Mouse (Mus musculus) MN1 (cell line): Measurements from ENCODE around the gene Rptor.

Experiments
- DNase-seq: peaks from one replicate; pipeline ENCODE4 v3.0.0-alpha.2; 2016; ENCODE audit warnings: low spot score

Rptor gene

DNA sequence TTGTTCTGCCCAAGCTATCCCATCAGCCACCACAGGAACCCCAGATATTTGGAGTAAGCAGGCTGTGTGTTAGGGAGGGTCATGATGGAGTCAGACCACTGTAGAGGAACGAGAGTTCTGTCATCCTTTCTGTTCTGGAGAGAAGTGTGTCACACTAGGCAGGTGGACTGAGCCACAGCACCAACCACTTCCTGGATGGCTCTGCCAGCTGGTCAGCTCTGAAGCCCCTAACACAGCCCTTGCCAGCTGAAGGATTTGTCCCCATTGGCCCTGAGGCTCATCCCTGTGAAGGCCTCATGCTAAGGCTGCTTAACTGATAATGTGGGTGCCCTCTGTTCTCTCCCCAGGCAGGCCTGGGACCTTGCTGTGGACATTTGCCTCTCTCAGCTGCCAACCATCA, 208.9 kb downstream of the Rptor start:
- DNase-seq, result no peak

DNA sequence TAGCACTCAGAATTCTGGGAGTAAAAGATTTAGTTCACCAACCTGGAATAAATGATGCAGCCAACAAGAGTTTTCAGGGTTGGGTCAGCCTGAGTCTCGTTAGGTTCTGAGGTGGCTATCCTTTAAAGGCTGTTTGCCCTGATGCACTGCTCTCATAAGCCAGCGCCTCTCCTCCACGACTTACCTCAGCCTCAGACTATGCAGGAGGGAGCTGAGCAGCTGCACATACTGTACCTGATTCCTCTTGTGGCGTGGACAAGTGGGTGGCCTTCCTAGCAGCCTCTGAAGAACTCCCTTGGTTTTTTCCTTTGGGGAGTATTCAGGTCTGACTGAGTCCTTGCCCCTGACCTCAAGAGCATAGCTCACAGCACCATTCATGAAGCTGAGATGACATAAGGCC, 209.4 kb downstream of the Rptor start:
- no peak for DNase-seq

DNA sequence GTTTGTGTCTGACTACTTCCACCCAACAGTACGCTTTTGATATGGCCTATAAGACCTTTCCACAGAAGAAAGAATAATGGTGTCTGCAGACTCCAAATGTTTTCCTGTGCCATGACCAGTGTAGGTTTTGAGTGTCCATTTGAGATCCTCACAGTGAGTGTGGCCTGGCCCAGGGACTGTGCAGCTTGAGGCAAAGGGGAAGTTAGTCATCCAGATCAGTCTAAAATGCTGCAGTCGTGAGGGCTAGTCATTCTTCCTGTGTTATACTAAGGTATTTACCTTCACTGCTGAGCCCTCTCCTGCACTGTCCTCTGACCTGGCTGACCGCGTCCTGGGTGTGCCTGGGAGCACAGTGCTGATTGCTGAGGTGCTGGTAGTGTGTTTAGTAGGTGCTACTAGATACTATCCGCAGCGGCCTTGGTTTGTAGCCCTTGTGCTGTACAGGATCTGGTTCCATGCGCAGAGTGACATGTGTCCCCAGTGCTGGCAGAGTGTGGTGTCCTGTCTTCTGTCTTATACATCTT, 211.4 kb downstream of the Rptor start:
- no peak for DNase-seq

DNA sequence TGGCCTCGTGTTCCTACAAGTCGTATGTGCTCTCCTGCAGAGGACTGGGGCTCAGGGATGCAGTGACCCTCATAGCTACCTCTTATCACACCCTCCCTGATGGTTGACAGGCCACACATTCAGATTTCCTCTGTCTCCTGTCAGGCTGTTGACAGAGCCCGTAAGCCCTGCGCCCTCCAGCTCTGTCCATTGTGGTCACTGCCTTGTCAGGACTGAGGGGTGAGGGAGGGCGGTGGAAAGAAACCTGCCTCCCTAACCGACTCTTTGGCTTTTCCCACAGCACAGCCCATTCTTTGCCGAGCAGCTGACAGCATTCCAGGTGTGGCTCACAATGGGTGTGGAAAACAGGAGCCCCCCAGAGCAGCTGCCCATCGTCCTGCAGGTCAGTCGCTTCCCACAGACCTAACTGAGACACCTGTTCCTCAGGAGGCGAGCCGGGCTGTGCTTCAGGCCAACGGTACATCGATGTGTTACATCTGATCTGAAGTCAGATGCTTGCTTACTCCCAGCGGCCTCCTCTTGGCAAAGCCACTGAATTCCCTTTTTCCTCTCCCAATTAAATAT, 214.2 kb downstream of the Rptor start:
- no peak for DNase-seq

DNA sequence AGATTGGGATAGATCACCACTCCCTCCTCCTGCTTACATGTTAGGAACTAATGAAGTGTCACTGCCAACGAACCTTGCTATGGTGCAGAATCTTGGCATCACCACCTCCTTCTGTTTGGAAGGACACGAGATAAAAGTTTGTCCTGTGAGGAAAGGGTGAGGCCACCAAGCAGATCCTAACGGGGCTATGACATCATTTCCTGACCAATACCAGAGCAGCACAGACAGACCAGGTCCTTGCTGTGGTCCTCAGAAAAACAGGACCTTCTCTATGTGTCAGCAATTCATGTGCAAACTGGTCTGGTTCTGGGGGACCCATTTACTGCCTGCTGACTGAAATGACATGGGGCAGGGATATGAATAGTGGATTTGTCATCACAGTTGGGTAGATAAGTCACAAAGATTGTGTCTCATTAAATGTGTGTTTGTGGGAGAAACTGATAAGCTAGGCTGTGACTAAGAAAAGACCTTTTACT, 214.7 kb downstream of the Rptor start:
- DNase-seq, result peak; percentile 43

DNA sequence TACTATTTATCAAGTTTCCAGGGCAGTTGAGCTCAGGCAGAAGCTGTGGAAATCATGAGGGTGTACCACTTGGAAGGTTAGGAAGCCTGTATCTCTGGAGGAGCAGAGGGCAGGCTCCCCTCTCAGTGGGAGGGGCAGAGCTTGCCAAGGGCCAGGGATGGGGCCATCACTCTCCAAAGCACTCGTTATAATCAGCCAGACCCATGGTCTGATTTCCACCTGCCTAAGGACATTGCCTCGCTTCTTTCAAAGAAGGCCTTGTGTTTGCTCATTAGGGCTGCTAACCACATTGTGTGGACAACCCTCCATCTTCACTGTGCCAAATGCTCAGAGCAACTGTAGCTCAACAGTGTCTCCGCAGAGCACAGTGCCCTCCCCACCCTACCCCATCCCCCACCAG, 215.2 kb downstream of the Rptor start:
- DNase-seq, result peak; percentile 25

DNA sequence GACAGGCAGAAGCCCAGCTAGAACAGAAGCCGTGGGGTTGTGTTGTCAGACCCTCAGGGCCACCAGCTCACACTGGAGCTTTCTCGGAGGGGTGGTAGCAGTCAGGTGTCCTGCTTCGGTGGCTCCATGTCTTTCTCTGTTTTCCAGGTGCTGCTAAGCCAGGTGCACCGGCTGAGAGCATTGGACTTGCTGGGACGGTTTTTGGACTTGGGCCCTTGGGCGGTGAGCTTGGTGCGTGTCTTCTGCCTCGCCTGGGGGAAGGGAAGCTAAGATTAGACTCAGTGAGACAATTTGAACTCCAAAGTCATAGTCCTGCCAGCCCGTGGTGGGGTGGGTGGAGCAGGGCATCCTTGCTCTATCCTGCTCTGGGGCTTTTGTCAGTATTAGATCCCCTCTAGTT, 218.8 kb downstream of the Rptor start:
- DNase-seq, result no peak

DNA sequence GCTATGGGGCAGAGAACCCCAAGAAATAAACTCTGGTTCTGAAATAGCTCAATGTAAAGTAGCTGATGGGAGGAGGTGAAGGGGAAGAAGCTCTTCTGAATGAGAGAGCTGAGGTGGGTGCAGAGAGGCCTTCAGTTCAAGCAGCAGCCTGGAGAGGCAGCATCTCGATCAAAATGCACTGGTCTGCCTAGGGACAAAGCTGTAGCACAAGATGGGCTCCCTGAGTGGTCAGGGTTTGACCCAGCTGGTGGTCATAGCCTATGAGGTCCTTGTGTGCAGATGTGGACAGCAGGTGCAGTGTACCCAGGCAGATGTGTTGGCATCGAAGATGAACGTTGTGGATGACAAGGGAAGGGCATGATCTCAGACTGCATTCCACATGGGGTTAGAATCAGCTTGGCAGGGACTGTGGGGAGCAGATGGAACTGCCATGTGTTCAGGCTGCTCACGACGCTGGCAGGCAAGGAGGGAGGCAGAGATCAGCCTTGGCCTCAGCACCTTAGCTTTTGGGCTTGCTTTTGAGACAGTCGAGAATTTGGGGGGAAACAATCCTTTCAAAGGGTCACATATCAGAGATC, 221.5 kb downstream of the Rptor start:
- DNase-seq, result no peak

DNA sequence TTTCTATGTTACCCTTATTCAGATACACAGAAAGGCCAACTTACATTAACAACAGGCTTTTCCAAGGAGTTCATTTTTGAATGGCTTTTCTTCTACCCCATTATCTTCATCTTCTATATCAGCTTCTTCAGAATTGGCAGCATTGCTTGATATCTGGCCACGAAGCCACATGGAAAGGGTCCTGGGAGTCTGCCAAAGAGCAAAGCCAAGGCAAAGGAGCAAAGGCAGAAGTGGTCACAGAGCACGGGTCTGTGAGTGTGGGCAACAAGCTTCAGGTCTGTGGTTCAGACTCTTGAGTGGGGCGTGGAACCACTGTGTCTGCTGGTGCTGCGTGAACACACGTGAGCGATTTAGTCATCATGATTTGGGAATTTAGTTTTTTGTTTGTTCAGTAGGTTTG, 223.1 kb downstream of the Rptor start:
- no peak for DNase-seq

DNA sequence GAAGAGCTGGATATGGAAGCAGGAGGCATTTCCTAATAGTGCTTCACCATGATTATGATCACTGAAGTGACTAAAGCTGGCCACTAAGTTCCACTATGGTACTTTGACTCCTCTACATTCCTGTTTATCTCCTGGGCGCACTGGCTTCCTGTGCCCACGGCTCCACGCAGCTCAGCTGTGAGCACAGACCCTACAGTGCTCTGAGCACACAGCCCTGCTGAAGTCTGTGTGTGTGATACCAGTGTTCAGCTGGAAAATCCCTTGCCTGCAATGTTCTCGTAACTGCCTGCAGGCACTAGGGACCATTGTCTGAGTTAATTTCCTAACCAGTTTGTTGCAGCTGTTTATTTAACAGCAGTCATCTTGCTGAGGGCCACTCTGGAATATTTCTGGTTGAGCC, 223.5 kb downstream of the Rptor start:
- no peak for DNase-seq

DNA sequence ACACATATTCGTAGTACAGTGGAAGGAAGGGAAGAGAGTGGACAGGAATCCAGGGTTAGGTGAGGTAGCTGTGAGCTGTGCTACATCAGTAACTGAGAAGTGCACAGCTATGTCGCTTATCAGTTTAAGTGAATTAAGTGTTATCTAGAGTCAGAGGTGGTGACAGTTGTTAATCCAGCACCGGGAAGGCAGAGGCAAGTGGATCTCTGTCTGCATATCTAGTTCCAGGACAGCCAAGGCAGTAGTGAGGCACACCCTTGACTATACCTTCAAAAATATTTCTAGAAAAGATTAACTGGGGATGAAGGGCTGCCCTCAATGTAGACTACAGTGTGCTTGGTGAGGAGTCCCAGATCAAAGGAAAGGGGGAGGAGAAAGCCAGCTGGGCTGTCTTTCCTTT, 226.4 kb downstream of the Rptor start:
- DNase-seq, result no peak

DNA sequence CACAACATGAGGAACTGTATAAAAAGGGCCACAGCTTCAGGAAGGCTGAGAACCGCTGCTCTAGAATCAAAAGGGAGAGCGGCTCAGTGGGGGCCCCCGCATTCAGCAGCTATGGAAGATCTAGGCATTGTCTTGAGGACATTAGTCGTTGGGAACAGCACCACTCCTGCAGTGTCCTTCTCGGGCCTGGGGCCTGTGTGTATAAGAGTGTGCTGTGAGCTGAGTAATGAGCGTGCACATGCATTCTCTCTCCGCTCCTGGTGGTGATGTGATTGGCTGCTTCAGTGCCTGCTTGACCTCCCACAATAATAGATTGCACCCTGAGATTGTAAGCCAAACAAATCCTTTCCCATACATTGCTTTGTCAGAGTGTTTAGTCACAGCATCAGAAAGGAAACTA, 229.0 kb downstream of the Rptor start:
- DNase-seq, result no peak

DNA sequence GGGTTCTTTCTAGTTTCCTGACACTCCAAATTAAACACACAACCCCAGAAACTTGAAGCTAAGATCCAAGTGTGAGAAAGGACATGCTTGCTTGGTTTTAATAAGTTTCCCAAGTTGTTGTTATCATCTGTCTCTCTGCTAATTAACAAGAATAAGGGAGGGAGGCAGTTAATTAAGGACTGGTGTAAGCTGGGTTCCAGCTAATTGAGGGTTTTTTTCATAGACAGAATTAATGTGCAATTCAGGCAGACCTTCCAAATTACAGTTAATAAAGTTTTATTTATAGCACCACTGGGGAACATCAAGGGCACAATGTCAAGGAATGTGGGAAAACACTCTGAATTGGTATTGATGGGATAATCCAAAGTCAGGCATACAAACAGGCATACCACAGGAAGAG, 230.6 kb downstream of the Rptor start:
- DNase-seq, result no peak

DNA sequence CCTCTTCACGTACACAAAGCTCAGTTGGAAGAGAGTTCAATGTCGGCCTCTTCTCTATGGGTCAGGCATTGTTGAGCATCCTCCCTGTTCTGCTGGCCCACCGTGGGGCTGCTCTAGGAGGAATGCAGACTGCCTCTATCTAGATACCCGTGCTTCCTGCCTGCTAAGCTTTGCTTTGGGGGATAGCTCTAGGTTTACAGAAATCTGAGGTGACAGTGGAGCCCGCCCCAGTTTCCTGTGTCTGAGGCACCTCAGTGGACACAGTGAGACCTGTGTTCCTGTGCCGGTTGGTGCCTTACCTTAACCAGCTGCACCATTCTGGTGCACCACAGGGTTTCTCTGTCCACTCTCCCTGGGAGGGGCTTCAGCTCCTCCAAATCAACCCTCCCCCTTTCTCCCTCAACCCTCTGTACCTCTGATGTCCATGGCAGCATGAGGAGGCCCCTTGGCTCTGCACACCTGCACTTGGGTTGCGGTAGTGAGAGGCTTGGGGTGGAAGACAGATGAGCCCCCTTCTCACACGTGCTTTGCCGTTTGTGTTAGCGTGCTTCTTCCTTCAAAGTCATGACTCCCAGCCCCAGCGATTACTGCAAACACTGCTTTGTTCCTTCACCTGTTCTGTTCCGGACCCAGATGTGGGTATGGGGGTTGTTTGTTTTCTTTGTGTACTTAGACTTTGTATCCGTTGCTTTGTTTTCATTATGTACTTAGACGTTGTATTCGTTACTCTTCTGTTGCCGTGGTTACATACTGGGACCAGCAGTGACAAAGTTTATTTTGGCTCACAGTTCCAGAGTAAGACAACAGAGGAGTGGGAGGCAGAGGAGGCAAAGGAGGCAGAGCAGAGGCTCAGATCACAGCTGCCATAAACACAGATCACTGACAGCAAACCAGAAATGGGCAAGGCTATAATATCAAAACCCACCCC, 231.4 kb downstream of the Rptor start:
- DNase-seq, result no peak

DNA sequence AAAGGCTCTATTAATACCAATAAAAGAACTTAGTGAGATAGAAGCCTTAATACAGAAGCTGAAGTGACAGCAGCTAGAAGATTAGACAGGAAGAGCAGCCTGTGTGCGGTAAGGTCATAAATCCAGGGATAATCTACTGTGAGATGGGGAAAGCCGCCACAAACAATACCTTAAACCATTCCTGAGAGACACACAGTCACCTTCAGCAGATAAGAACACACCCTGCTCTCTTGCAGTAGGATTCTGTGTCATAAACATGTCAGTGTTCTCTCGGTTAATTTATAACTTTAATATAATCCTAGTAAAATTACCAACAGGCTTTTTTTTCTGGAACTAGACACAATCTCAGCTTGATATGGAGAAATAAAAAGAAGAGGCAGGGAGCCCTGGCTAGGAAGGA, 233.6 kb downstream of the Rptor start:
- DNase-seq, result no peak

DNA sequence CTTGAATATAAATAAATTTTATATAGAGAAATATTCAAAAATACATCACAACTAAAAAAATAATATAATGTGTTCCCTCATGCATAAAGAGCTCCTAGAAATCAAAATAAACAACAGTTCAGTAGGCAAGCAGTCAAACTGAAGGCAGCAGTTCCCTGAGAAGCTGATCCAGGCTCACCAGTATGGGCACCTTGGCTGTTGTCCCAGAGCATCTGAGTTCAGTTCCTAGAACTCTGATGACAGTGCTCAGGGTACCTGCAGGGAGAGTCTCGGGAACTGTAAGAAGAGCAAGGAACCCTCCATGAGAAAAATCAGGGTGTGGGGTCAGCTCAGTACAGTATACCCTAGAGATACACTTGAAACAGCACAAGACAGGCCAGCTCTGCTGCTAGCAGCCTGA, 235.1 kb downstream of the Rptor start:
- no peak for DNase-seq

DNA sequence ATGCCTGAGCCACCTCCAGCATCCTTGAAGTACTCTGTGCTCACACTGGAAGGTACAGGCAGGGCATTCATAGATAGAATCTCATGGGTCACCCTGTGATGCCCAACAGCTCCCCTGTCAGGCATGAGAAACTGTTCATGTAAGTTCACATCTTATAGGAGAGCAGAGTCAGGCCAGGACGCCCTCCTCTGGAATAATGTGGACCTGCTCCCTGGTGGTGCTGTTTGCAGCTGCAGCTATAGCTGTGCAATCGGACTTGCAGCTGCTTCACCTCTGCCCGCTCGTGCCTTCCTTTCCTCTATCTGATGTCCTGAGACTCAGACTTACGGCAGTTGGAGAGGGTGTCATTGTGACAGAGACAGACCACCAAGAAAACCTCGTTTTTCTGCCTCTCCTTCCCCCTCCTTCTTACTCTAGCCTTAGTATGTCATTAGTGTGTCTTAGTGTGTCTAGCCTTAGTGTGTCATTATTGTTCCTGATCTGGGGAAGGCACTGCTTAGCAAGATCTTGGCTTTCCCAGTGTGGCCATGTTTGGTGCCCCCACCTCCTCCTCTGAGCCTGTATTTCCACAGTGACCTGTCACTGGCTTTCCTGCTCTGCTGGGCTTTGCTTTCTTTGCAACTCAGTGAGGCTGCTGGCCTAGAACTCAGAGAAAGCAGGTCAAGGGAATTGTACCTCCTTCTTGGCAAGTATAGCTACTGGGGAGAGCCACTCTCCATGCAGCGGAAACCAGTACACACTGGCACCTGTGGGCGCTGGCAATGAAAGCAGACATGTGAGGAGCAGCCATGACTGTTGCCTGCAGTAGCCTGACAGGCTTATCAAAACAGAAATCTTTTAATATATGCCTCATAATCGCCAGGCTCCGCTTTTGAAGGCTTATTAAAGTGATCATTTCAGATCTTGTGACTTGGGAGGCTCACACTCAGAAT, 237.0 kb downstream of the Rptor start:
- no peak for DNase-seq

DNA sequence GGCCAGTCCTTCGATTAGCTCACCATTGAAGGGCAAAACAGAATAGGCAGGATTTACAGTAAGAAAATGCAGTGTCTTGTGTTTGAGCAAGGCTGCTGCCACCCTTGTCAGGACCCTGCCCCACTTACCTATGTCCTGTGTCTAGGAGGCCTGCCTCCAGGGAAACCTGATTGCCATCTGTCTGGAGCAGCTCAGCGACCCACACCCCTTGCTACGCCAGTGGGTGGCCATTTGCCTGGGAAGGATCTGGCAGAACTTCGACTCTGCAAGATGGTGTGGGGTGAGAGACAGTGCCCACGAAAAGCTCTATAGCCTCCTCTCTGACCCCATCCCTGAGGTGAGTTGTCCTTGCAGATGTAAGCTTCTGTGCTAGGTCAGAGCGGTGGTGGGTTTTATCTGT, 243.9 kb downstream of the Rptor start:
- DNase-seq, result no peak

DNA sequence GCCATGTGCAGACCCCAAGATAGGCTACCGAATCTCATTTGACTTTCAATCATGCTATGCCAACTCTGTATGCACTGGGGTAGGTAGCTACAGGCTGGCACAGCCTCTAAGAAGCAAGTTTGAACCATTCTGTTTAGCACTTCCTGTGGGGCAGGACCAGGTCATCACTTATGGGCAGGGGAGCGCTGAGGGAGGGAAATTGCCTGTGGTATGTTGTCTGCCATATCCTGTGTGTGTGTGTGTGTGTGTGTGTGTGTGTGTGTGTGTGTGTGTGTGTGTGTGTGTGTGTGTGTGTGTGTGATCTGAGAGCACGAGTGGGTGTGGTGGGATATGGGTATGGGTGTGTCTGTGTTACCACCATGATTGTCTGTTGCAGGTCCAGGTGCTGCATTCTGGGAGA, 244.4 kb downstream of the Rptor start:
- DNase-seq, result no peak

DNA sequence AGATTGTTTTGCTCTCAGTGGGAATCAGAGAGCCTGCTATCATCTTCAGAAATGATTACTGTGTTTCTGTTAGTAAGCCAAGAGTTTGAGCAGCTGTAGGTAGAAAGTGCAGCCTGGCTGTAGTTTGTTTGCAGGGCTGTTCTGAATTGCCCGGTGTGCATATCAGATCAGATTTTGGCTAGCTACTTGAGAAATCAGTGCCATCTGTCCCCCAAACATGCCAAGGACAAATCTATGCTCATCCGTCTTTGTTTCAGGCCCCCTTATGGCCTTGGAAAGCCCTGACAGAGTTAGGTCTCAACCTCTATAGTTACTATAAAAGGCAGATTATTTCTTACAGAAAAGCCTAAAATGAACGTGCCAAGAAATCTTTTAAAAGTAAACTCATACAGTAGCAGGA, 244.9 kb downstream of the Rptor start:
- no peak for DNase-seq

DNA sequence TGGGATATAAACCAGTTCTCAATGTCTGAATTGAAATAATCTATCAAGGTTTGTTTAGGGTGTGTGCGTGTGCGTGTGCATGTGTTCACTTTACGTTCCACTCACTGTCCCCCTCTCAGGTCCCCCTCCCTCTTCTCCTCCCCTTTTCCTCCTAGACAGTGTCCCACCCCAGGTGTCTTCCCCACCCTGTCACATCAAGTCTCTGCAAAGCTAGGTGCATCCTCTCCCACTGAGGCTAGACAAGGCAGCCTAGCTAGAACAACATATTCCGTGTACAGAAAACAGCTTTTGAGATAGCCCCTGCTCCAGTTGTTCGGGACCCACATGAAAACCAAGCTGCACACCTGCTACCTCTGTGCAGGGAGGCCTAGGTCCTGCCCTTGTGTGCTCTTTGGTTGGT, 245.5 kb downstream of the Rptor start:
- DNase-seq, result no peak

DNA sequence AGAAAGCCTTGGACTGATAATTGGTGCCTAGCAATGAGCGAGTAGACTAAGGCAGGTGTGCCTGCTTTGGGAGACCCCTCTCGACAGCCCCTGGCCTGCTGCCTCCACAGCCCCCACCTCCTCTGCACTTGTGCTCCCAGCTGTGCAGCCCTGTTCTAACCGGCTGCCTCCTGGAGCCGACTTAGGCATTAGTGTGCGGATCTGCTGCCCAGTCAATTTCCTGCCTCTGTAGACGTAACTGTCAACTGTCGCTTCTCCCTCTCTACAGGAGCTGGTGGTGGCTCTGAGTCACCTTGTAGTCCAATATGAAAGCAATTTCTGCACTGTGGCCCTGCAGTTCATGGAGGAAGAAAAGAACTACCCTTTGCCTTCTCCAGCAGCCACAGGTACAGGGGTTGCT, 253.3 kb downstream of the Rptor start:
- no peak for DNase-seq
